Mouse (Mus musculus) thymus, adult 2 months (tissue): ENCODE measurements around the gene Anks1.

Experiments
- CTCF ChIP-seq: fragments of 200-500 bp; IDR thresholded peaks from 2 replicates; pipeline ENCODE4 v1.5.1; 2012; ENCODE audit warnings: mild to moderate bottlenecking, control low read depth, low read length, moderate library complexity, borderline replicate concordance; ENCODE audit not compliant: control insufficient read depth, poor library complexity, insufficient read depth; ENCODE audit errors: extremely low read depth
- POLR2A ChIP-seq: fragments of 200-500 bp; IDR thresholded peaks from 2 replicates; pipeline ENCODE4 v1.6.1; 2012; ENCODE audit warnings: mild to moderate bottlenecking, low read length, control low read depth, moderate library complexity; ENCODE audit not compliant: control insufficient read depth, poor library complexity, insufficient read depth; ENCODE audit errors: extremely low read depth

DNA sequence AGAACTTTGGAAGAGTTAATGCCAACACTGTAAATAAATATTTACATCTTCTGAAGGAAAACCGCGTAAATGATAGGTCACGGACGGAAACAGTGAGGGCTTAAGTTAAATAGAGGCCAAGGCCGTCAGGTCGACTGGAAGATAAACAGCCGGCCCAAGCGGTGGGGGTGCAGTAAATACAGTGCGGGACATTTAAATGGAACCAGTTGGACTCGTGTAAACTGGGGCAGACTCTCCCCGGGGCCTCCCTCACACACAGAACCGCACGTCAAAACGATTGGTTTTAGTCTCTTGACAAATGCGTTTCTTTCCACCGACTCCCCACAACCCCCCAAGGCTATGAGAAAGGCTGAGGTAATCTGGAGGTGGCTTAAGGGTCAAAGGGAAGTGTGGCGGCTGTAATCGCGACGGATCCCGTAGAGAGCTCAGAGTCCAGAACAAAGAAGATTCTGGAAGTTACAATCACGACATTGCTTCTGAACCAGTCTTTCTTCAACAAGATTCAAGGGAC, 175.3 kb downstream of the Anks1 start:
- no peak for TF ChIP-seq POLR2A
- TF ChIP-seq CTCF: no peak
